In genomic region chr17:45626577-45627134, GRCm38 (mm10) we compare ENCODE assay signal across 8 mouse cellular contexts. TPM values are rescaled to one million over a fixed set of nuclear protein-coding genes. Genes with fewer than 3 reads are reported as not detected.
DNase-seq lines count a peak whose midpoint lies in the region; ATAC-seq and TF ChIP-seq lines count a peak whose summit lies in the region.

No protein-coding gene starts in this region.

- 17% methylated on average over 15 of the region's 15 CpGs for WGBS in bone marrow, adult 2 months
- WGBS in heart, embryonic 12.5 days, result 22% methylated on average over 15 of the region's 15 CpGs
- WGBS in liver, adult 2 months, result 30% methylated on average over 15 of the region's 15 CpGs
- 22% methylated on average over 15 of the region's 15 CpGs for WGBS in stomach, postnatal 0 days

- peak overlapping the region; percentile 56 for H3K9ac ChIP-seq in heart, embryonic 12.5 days
- peak overlapping the region; percentile 59 for H3K9ac ChIP-seq in liver, adult 2 months (ENCODE audit: low read depth, low read length)
- no peak overlapping the region for H3K9ac ChIP-seq in stomach, postnatal 0 days (ENCODE audit: low read length)

- H3K36me3 ChIP-seq in heart, embryonic 12.5 days, result no peaks in the 10 kb centered on the region
- no peaks in the 10 kb centered on the region for H3K36me3 ChIP-seq in liver, adult 2 months (ENCODE audit: control insufficient read depth, insufficient read depth, low read length)
- H3K36me3 ChIP-seq in myocyte (ENCODE audit: control insufficient read depth, insufficient read depth), result no peaks in the 10 kb centered on the region
- no peaks in the 10 kb centered on the region for H3K36me3 ChIP-seq in stomach, postnatal 0 days (ENCODE audit: control insufficient read depth, insufficient read depth, low read length)

- DNase-seq in CD8-positive naive resting alpha-beta T cell, adult 2 months (ENCODE audit: low read depth in 2 of 2, low spot score in 2 of 2), result peak; percentile 58 to 77
- peak; percentile 83 for DNase-seq in kidney, postnatal 10 days
- DNase-seq in liver, adult 2 months (ENCODE audit: extremely low read depth, low read depth, low spot score), result peak; percentile 78
- DNase-seq in stomach, postnatal 0 days (ENCODE audit: low spot score), result peak; percentile 80

- no peak for TF ChIP-seq EP300 in stomach, postnatal 0 days (optimal IDR thresholded peaks at IDR 0.05)

- no peaks in the 10 kb centered on the region for H3K27me3 ChIP-seq in heart, embryonic 12.5 days (replicated peaks)
- no peaks in the 10 kb centered on the region for H3K27me3 ChIP-seq in liver, adult 2 months (ENCODE audit: control insufficient read depth, insufficient read depth, low read length)
- H3K27me3 ChIP-seq in myocyte (ENCODE audit: control insufficient read depth, insufficient read depth, insufficient read length), result no peaks in the 10 kb centered on the region
- H3K27me3 ChIP-seq in stomach, postnatal 0 days (ENCODE audit: control insufficient read depth, insufficient read depth, low read length), result no peaks in the 10 kb centered on the region

- H3K4me3 ChIP-seq in bone marrow, adult 2 months (replicated peaks; ENCODE audit: control insufficient read depth, low read depth, low read length), result no peak overlapping the region
- no peak overlapping the region for H3K4me3 ChIP-seq in embryonic fibroblast, embryonic 13.5 days (ENCODE audit: insufficient read depth, low read length)
- no peak overlapping the region; the same call in 1 of the 2 replicates for H3K4me3 ChIP-seq in heart, embryonic 12.5 days
- H3K4me3 ChIP-seq in liver, adult 2 months (ENCODE audit: insufficient read depth, low read depth, low read length), result no peak overlapping the region
- no peak overlapping the region for H3K4me3 ChIP-seq in myocyte
- no peak overlapping the region for H3K4me3 ChIP-seq in stomach, postnatal 0 days (ENCODE audit: low read depth, low read length)

- peak overlapping the region; percentile 56 for H3K4me2 ChIP-seq in heart, embryonic 12.5 days
- H3K4me2 ChIP-seq in myocyte (ENCODE audit: low read depth), result peak overlapping the region; percentile 59
- H3K4me2 ChIP-seq in stomach, postnatal 0 days (replicated peaks; ENCODE audit: low read depth), result peak overlapping the region; percentile 35

- no peak overlapping the region for H3ac ChIP-seq in myocyte (ENCODE audit: control insufficient read depth, insufficient read length)

- TF ChIP-seq POLR2A in bone marrow, adult 2 months (IDR thresholded peaks at IDR 0.05; ENCODE audit: borderline replicate concordance, control insufficient read depth, low read depth, low read length), result no peak
- no peak for TF ChIP-seq POLR2A in embryonic fibroblast, embryonic 13.5 days (IDR thresholded peaks at IDR 0.05; ENCODE audit: low read depth, low read length)
- TF ChIP-seq POLR2A in liver, adult 2 months (IDR thresholded peaks at IDR 0.05; ENCODE audit: extremely low read depth, insufficient read depth, low read length), result no peak
- TF ChIP-seq POLR2A in myocyte (IDR thresholded peaks at IDR 0.05; ENCODE audit: insufficient read length, low read depth), result no peak

- H3K9me3 ChIP-seq in heart, embryonic 12.5 days (replicated peaks), result no peaks in the 10 kb centered on the region
- H3K9me3 ChIP-seq in stomach, postnatal 0 days (ENCODE audit: control insufficient read depth, low read length), result no peaks in the 10 kb centered on the region

- TF ChIP-seq CTCF in bone marrow, adult 2 months (IDR thresholded peaks at IDR 0.05; ENCODE audit: control insufficient read depth, insufficient read depth, low read length), result peak; percentile 74
- TF ChIP-seq CTCF in embryonic fibroblast, embryonic 13.5 days (IDR thresholded peaks at IDR 0.05; ENCODE audit: borderline replicate concordance, insufficient read depth, low read length), result peak; percentile 13; the same call in 1 of the 2 replicates
- peak; percentile 68 for TF ChIP-seq CTCF in liver, adult 2 months (IDR thresholded peaks at IDR 0.05; ENCODE audit: low read depth, low read length)
- peak; percentile 96 for TF ChIP-seq CTCF in stomach, postnatal 0 days (IDR thresholded peaks at IDR 0.05; ENCODE audit: low read depth)

- no peak for ATAC-seq in heart, embryonic 12.5 days (ENCODE audit: insufficient number of reproducible peaks, low FRiP score)
- ATAC-seq in stomach, postnatal 0 days (ENCODE audit: low FRiP score, low TSS enrichment), result peak; percentile 53

- H3K27ac ChIP-seq in bone marrow, adult 2 months (ENCODE audit: control insufficient read depth, insufficient read depth, low read depth, low read length, poor library complexity), result no peak overlapping the region
- H3K27ac ChIP-seq in embryonic fibroblast, embryonic 13.5 days (ENCODE audit: insufficient read depth, low read length), result no peak overlapping the region
- H3K27ac ChIP-seq in heart, embryonic 12.5 days (ENCODE audit: poor library complexity, severe bottlenecking), result no peak overlapping the region
- no peak overlapping the region for H3K27ac ChIP-seq in liver, adult 2 months (replicated peaks; ENCODE audit: insufficient read depth, low read depth, low read length)
- no peak overlapping the region for H3K27ac ChIP-seq in stomach, postnatal 0 days (replicated peaks)

- H3K79me2 ChIP-seq in liver, adult 2 months (ENCODE audit: control insufficient read depth, insufficient read depth, low read length), result no peaks in the 10 kb centered on the region
- H3K79me2 ChIP-seq in myocyte (ENCODE audit: control insufficient read depth, insufficient read depth), result no peaks in the 10 kb centered on the region

- H3K4me1 ChIP-seq in bone marrow, adult 2 months (ENCODE audit: control insufficient read depth, insufficient read depth, low read length), result peaks cover 5% of the 10 kb centered on the region
- no peaks in the 10 kb centered on the region for H3K4me1 ChIP-seq in embryonic fibroblast, embryonic 13.5 days (ENCODE audit: control insufficient read depth, insufficient read depth, low read length)
- peaks cover 26% of the 10 kb centered on the region for H3K4me1 ChIP-seq in heart, embryonic 12.5 days (replicated peaks)
- H3K4me1 ChIP-seq in liver, adult 2 months (ENCODE audit: control insufficient read depth, insufficient read depth, low read length), result peaks cover 11% of the 10 kb centered on the region
- H3K4me1 ChIP-seq in stomach, postnatal 0 days (replicated peaks; ENCODE audit: control insufficient read depth, insufficient read depth), result peaks cover 4% of the 10 kb centered on the region; the same call in 1 of the 2 replicates

TF ChIP-seq in myocyte, 11 proteins besides CTCF, POLR2A, EP300 and RAD21 (continues in another document):
- peak; percentile 9 to 37 (median 30) for TF ChIP-seq MYOD1 (IDR thresholded peaks at IDR 0.05; ENCODE audit: control insufficient read depth in 1 of 3, insufficient read length in 2 of 3, low read depth in 2 of 3)

RNA-seq across cellular contexts. Expression of gene Mymx, which starts 24.8 kb away (rescaled TPM):
- 9.3 TPM in 1 of 2 replicates, not detected in the other for polyA plus RNA-seq in bone marrow, adult 2 months (2011; ENCODE audit: insufficient read depth, insufficient read length, low replicate concordance, missing spikeins)
- polyA plus RNA-seq in embryonic fibroblast, embryonic 13.5 days (2011; ENCODE audit: insufficient read length, low read depth, missing spikeins), result not detected in 2 replicates
- 0.24 and 0.92 TPM in 2 replicates for polyA plus RNA-seq in heart, embryonic 12.5 days (2016; fragmentation: Nextera tagmentation; extraction: Ambion mirVana)
- not detected in 2 replicates for total RNA-seq in liver, adult 2 months (2014; rRNA removed)
- not detected in 2 replicates for polyA plus RNA-seq in liver, adult 2 months (2012; rRNA removed)
- polyA plus RNA-seq in myocyte (2012; fragmentation: generic; extraction: Trizol), result 576 TPM
- 1.2 and 1.5 TPM in 2 replicates for polyA plus RNA-seq in stomach, postnatal 0 days (2015; fragmentation: Nextera tagmentation; extraction: Ambion mirVana)

RNA-seq across cellular contexts. Expression of gene Slc29a1, which starts 27.2 kb away (rescaled TPM):
- 73.1 and 109 TPM in 2 replicates for polyA plus RNA-seq in bone marrow, adult 2 months (2011; ENCODE audit: insufficient read depth, insufficient read length, low replicate concordance, missing spikeins)
- polyA plus RNA-seq in embryonic fibroblast, embryonic 13.5 days (2011; ENCODE audit: insufficient read length, low read depth, missing spikeins), result 81.9 and 90.3 TPM in 2 replicates
- polyA plus RNA-seq in heart, embryonic 12.5 days (2016; fragmentation: Nextera tagmentation; extraction: Ambion mirVana), result 68.3 and 74.1 TPM in 2 replicates
- total RNA-seq in liver, adult 2 months (2014; rRNA removed), result 220 and 240 TPM in 2 replicates
- polyA plus RNA-seq in liver, adult 2 months (2012; rRNA removed), result 618 and 693 TPM in 2 replicates
- polyA plus RNA-seq in myocyte (2012; fragmentation: generic; extraction: Trizol), result 913 TPM
- 49.4 and 55.3 TPM in 2 replicates for polyA plus RNA-seq in stomach, postnatal 0 days (2015; fragmentation: Nextera tagmentation; extraction: Ambion mirVana)

RNA-seq across cellular contexts. Expression of gene Capn11, which starts 32.5 kb away (rescaled TPM):
- polyA plus RNA-seq in bone marrow, adult 2 months (2011; ENCODE audit: insufficient read depth, insufficient read length, low replicate concordance, missing spikeins), result 6.7 TPM in 1 of 2 replicates, not detected in the other
- not detected in 2 replicates for polyA plus RNA-seq in embryonic fibroblast, embryonic 13.5 days (2011; ENCODE audit: insufficient read length, low read depth, missing spikeins)
- polyA plus RNA-seq in heart, embryonic 12.5 days (2016; fragmentation: Nextera tagmentation; extraction: Ambion mirVana), result 0.46 and 0.56 TPM in 2 replicates
- 0.13 TPM in 1 of 2 replicates, not detected in the other for total RNA-seq in liver, adult 2 months (2014; rRNA removed)
- polyA plus RNA-seq in liver, adult 2 months (2012; rRNA removed), result 0.02 TPM in 1 of 2 replicates, not detected in the other
- 0.38 TPM for polyA plus RNA-seq in myocyte (2012; fragmentation: generic; extraction: Trizol)
- polyA plus RNA-seq in stomach, postnatal 0 days (2015; fragmentation: Nextera tagmentation; extraction: Ambion mirVana), result 0.06 TPM in 2 replicates

RNA-seq across cellular contexts. Expression of gene Hsp90ab1, which starts 53.6 kb away (rescaled TPM):
- 576 and 1,077 TPM in 2 replicates for polyA plus RNA-seq in bone marrow, adult 2 months (2011; ENCODE audit: insufficient read depth, insufficient read length, low replicate concordance, missing spikeins)
- polyA plus RNA-seq in embryonic fibroblast, embryonic 13.5 days (2011; ENCODE audit: insufficient read length, low read depth, missing spikeins), result 1,481 and 1,562 TPM in 2 replicates
- polyA plus RNA-seq in heart, embryonic 12.5 days (2016; fragmentation: Nextera tagmentation; extraction: Ambion mirVana), result 1,306 and 1,316 TPM in 2 replicates
- 248 and 362 TPM in 2 replicates for total RNA-seq in liver, adult 2 months (2014; rRNA removed)
- polyA plus RNA-seq in liver, adult 2 months (2012; rRNA removed), result 226 and 272 TPM in 2 replicates
- 1,606 TPM for polyA plus RNA-seq in myocyte (2012; fragmentation: generic; extraction: Trizol)
- polyA plus RNA-seq in stomach, postnatal 0 days (2015; fragmentation: Nextera tagmentation; extraction: Ambion mirVana), result 715 and 750 TPM in 2 replicates

RNA-seq across cellular contexts. Expression of gene Mrpl14, which starts 59.5 kb away (rescaled TPM):
- polyA plus RNA-seq in bone marrow, adult 2 months (2011; ENCODE audit: insufficient read depth, insufficient read length, low replicate concordance, missing spikeins), result 43.4 and 56.4 TPM in 2 replicates
- 38.9 and 39.0 TPM in 2 replicates for polyA plus RNA-seq in embryonic fibroblast, embryonic 13.5 days (2011; ENCODE audit: insufficient read length, low read depth, missing spikeins)
- 128 and 129 TPM in 2 replicates for polyA plus RNA-seq in heart, embryonic 12.5 days (2016; fragmentation: Nextera tagmentation; extraction: Ambion mirVana)
- total RNA-seq in liver, adult 2 months (2014; rRNA removed), result 86.3 and 111 TPM in 2 replicates
- polyA plus RNA-seq in liver, adult 2 months (2012; rRNA removed), result 224 and 259 TPM in 2 replicates
- polyA plus RNA-seq in myocyte (2012; fragmentation: generic; extraction: Trizol), result 276 TPM
- polyA plus RNA-seq in stomach, postnatal 0 days (2015; fragmentation: Nextera tagmentation; extraction: Ambion mirVana), result 163 TPM in 2 replicates

Comparison
In these comparisons a context has a peak if more than half of its experiments do, and no peak if none do; other contexts are left out.
1. CTCF ChIP-seq: peak in every context shown above with its lines; median percentile 96 in stomach, postnatal 0 days; 74 in bone marrow, adult 2 months; 68 in liver, adult 2 months; 13 in embryonic fibroblast, embryonic 13.5 days.
2. RNA of gene Mymx, which starts 24.8 kb away (polyA plus RNA-seq): 576 TPM in myocyte (single experiment); 9.3 TPM in bone marrow, adult 2 months, 1.2 to 1.5 TPM in stomach, postnatal 0 days, 0.24 to 0.92 TPM in heart, embryonic 12.5 days, not detected in liver, adult 2 months and not detected in embryonic fibroblast, embryonic 13.5 days; every median in the first group is over 10 times any median in the second.
3. Peak in every context shown above with its lines, with median percentiles within 50 percentile points of each other: DNase-seq and H3K4me2 ChIP-seq.